In genomic region chr3:145966806-145967205, GRCm38 (mm10) we compare ENCODE assay signal across 21 mouse cellular contexts. TPM values are rescaled to one million over a fixed set of nuclear protein-coding genes. Genes with fewer than 3 reads are reported as not detected.
DNase-seq lines count a peak whose midpoint lies in the region; ATAC-seq and TF ChIP-seq lines count a peak whose summit lies in the region.
"Had no signal": no experiment of that assay in that cellular context is flagged by ENCODE, and none has a peak within 500 bp of the region (broad histone marks: within the 10 kb centered on the region; RNA-seq: fewer than 3 reads in every experiment).

No protein-coding gene starts in this region.

- peak overlapping the region; percentile 65 for H3K27ac ChIP-seq in heart, adult 2 months
- peak overlapping the region; percentile 81 for H3K27ac ChIP-seq in heart, embryonic 12.5 days (ENCODE audit: poor library complexity, severe bottlenecking)
- peak overlapping the region; percentile 93 for H3K27ac ChIP-seq in heart, embryonic 15.5 days
- H3K27ac ChIP-seq: forebrain, embryonic 10.5 days; forebrain, embryonic 13.5 days; hindbrain, embryonic 15.5 days had no signal

- H3K79me2 ChIP-seq in heart, adult 2 months (replicated peaks; ENCODE audit: control insufficient read depth, insufficient read depth, low read length): no peaks in the 10 kb centered on the region

- no peaks in the 10 kb centered on the region for H3K27me3 ChIP-seq in heart, adult 2 months (ENCODE audit: control insufficient read depth, insufficient read depth, low read length)
- no peaks in the 10 kb centered on the region for H3K27me3 ChIP-seq in heart, embryonic 12.5 days (replicated peaks)
- H3K27me3 ChIP-seq in heart, embryonic 15.5 days: no peaks in the 10 kb centered on the region

- no peak for ATAC-seq in heart, embryonic 12.5 days (ENCODE audit: insufficient number of reproducible peaks, low FRiP score)
- ATAC-seq in heart, embryonic 15.5 days (replicated peaks; ENCODE audit: insufficient number of reproducible peaks, insufficient read depth, low FRiP score, low read depth): no peak; the same call in 1 of the 2 replicates
- ATAC-seq: activated CD4-positive, CD25-positive, alpha-beta regulatory T cell, adult 4 months; forebrain, embryonic 13.5 days; forebrain, embryonic 16.5 days; intestine, postnatal 0 days had no signal

- TF ChIP-seq EP300 in heart, adult 2 months (IDR thresholded peaks at IDR 0.05; ENCODE audit: insufficient read depth, low read depth, low read length): no peak

- DNase-seq in heart, adult 2 months: no peak
- no peak for DNase-seq in heart, postnatal 14 days
- no peak for DNase-seq in heart, postnatal 4 days
- DNase-seq in heart, adult 9 months (ENCODE audit: low spot score in 2 of 2): no peak
- DNase-seq in cerebellum, adult 9-10 months: no peak
- DNase-seq: adrenal gland, adult 8-10 months; adrenal gland, postnatal 25 days; cerebellum, adult 11-12 months; cerebellum, adult 8-10 months; cerebellum, postnatal 14 days; gastrocnemius, postnatal 10 days; gastrocnemius, postnatal 36 days; kidney, adult 2 months had no signal

- TF ChIP-seq CTCF in heart, adult 2 months (IDR thresholded peaks at IDR 0.05): no peak

- intact Hi-C loops in heart, adult 2 months (cut with DNase I): no loop called here
- intact Hi-C loops in heart, postnatal 14 days (cut with DNase I): no loop called here

- peaks cover 6% of the 10 kb centered on the region for H3K4me1 ChIP-seq in heart, adult 2 months (ENCODE audit: control insufficient read depth, insufficient read depth, low read length)
- peaks cover 47% of the 10 kb centered on the region for H3K4me1 ChIP-seq in heart, embryonic 12.5 days (replicated peaks)
- peaks cover 59% of the 10 kb centered on the region for H3K4me1 ChIP-seq in heart, embryonic 15.5 days (replicated peaks)

- H3K4me3 ChIP-seq in heart, adult 2 months: no peak overlapping the region
- no peak overlapping the region for H3K4me3 ChIP-seq in heart, embryonic 12.5 days
- H3K4me3 ChIP-seq in heart, embryonic 15.5 days: no peak overlapping the region
- H3K4me3 ChIP-seq: forebrain, embryonic 10.5 days; forebrain, embryonic 13.5 days; hindbrain, embryonic 15.5 days had no signal

- H3K9me3 ChIP-seq in heart, embryonic 12.5 days (replicated peaks): no peaks in the 10 kb centered on the region; the same call in 1 of the 2 replicates
- H3K9me3 ChIP-seq in heart, embryonic 15.5 days (replicated peaks): no peaks in the 10 kb centered on the region
- H3K9me3 ChIP-seq: forebrain, embryonic 10.5 days; forebrain, embryonic 13.5 days; hindbrain, embryonic 15.5 days had no signal

- no peak for TF ChIP-seq POLR2A in heart, adult 2 months (IDR thresholded peaks at IDR 0.05; ENCODE audit: insufficient read depth, low read depth, low read length)

- no peaks in the 10 kb centered on the region for H3K36me3 ChIP-seq in heart, adult 2 months (ENCODE audit: control insufficient read depth, insufficient read depth, low read length)
- no peaks in the 10 kb centered on the region for H3K36me3 ChIP-seq in heart, embryonic 12.5 days
- no peaks in the 10 kb centered on the region for H3K36me3 ChIP-seq in heart, embryonic 15.5 days
- H3K36me3 ChIP-seq: forebrain, embryonic 10.5 days; hindbrain, embryonic 15.5 days had no signal

- WGBS in heart, adult 2 months: 56% methylated on average over 5 of the region's 5 CpGs
- 38% methylated on average over 5 of the region's 5 CpGs for WGBS in heart, embryonic 12.5 days
- 36% methylated on average over 5 of the region's 5 CpGs for WGBS in heart, embryonic 15.5 days

- no peak overlapping the region for H3K4me2 ChIP-seq in heart, embryonic 12.5 days
- no peak overlapping the region for H3K4me2 ChIP-seq in heart, embryonic 15.5 days
- H3K4me2 ChIP-seq: forebrain, embryonic 13.5 days; hindbrain, embryonic 15.5 days had no signal

- H3K9ac ChIP-seq in heart, adult 2 months (ENCODE audit: low read depth, low read length): no peak overlapping the region
- no peak overlapping the region for H3K9ac ChIP-seq in heart, embryonic 12.5 days
- no peak overlapping the region for H3K9ac ChIP-seq in heart, embryonic 15.5 days
- H3K9ac ChIP-seq: forebrain, embryonic 13.5 days; hindbrain, embryonic 15.5 days had no signal

RNA-seq across cellular contexts. Expression of gene Syde2, which starts 20.9 kb away (rescaled TPM):
- 10 to 100 TPM; 13.8 to 15.8 TPM for total RNA-seq in heart, adult 2 months (2021)
- polyA plus RNA-seq in heart, adult 2 months (2012; rRNA removed): 7.5 and 13.4 TPM in 2 replicates
- 10 to 100 TPM; 21.5 to 25.4 TPM for total RNA-seq in heart, postnatal 14 days (2021)
- polyA plus RNA-seq in heart, embryonic 12.5 days (2016; fragmentation: Nextera tagmentation; extraction: Ambion mirVana): 7.3 and 7.5 TPM in 2 replicates
- 10 to 100 TPM; 33.2 to 35.2 TPM for total RNA-seq in heart, postnatal 4 days (2021)
- polyA plus RNA-seq in heart, embryonic 15.5 days (2015; fragmentation: Nextera tagmentation; extraction: Ambion mirVana): 8.3 and 8.6 TPM in 2 replicates
- polyA plus RNA-seq: activated CD4-positive, CD25-positive, alpha-beta regulatory T cell, adult 4 months had no signal

RNA-seq across cellular contexts. Expression of gene 2410004B18Rik, which starts 29.0 kb away (rescaled TPM):
- total RNA-seq in heart, adult 2 months (2021): 10 to 100 TPM; 17.9 to 20.8 TPM
- polyA plus RNA-seq in heart, adult 2 months (2012; rRNA removed): 9.0 and 9.2 TPM in 2 replicates
- total RNA-seq in heart, postnatal 14 days (2021): 10 to 100 TPM; 16.7 to 22.9 TPM
- polyA plus RNA-seq in heart, embryonic 12.5 days (2016; fragmentation: Nextera tagmentation; extraction: Ambion mirVana): 46.6 and 47.2 TPM in 2 replicates
- total RNA-seq in heart, postnatal 4 days (2021): 10 to 100 TPM; 24.8 to 25.5 TPM
- polyA plus RNA-seq in heart, embryonic 15.5 days (2015; fragmentation: Nextera tagmentation; extraction: Ambion mirVana): 39.3 and 45.4 TPM in 2 replicates

RNA-seq across cellular contexts. Expression of gene Bcl10, which starts 44.2 kb away (rescaled TPM):
- total RNA-seq in heart, adult 2 months (2021): 10 to 100 TPM; 17.7 to 19.3 TPM
- 11.0 and 14.0 TPM in 2 replicates for polyA plus RNA-seq in heart, adult 2 months (2012; rRNA removed)
- total RNA-seq in heart, postnatal 14 days (2021): 10 to 100 TPM; 20.8 to 22.1 TPM
- polyA plus RNA-seq in heart, embryonic 12.5 days (2016; fragmentation: Nextera tagmentation; extraction: Ambion mirVana): 42.9 and 43.1 TPM in 2 replicates
- 10 to 100 TPM; 25.5 to 27.4 TPM for total RNA-seq in heart, postnatal 4 days (2021)
- polyA plus RNA-seq in heart, embryonic 15.5 days (2015; fragmentation: Nextera tagmentation; extraction: Ambion mirVana): 38.2 and 38.5 TPM in 2 replicates
